Mouse (Mus musculus) CH12.LX (cell line): Measurements from ENCODE around the gene Rbm44.

ENCODE experiments used
- POLR2A ChIP-seq: IDR thresholded peaks from 2 replicates; pipeline ENCODE4 v1.6.1; 2011; ENCODE audit warnings: low read depth, mild to moderate bottlenecking, improper control_type of control experiment, low read length
- USF1 ChIP-seq: IDR thresholded peaks from 2 replicates; pipeline ENCODE4 v1.6.1; 2014; ENCODE audit warnings: low read depth, mild to moderate bottlenecking, inconsistent platforms, low read length, improper control_type of control experiment

DNA sequence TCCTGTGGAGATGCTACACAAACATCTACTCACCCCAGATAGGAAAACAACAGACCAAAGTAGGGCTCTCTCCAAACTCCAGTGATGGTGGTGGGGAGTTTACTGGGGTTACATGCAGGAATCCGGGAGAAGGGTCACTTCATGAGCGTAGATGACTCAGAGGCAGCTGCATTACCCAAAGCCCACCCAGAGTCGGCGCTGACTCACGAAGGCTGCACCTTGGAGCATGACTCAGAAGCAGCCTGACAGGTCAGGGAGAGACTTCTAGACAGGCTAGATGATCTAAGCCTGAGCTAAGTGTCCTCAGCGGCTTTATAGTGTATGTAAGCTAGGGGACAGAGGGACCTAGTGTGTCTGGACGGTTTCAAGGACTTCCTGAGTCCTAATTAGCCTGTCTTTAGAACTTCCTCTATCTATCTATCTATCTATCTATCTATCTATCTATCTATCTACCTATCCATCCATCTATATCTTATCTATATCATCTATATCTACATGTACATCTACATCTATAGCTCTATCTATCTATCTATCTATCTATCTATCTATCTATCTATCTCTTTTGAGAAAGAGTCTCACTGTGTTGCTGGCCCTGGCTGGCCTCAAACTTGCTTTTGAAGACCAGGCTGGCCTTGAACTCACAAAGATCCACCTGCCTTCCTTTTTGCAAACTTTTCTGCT lies 74.9 kb downstream of the Rbm44 start:
- no peak for TF ChIP-seq USF1
- TF ChIP-seq POLR2A, result no peak
